Mouse (Mus musculus) hindlimb bud, embryonic 11.5 days (tissue): ENCODE measurements around the gene Gm18336.
"Not testable (repeated sequence)": the region's sequence is repeated elsewhere in the genome, so short reads cannot be mapped to it uniquely, and the experiment has no call there.

Experiments used
- DNase-seq: peaks from one replicate; pipeline ENCODE4 v3.0.0-alpha.2; 2012; ENCODE audit warnings: low read depth, low spot score; ENCODE audit errors: extremely low spot score

Gene Gm18336

DNA sequence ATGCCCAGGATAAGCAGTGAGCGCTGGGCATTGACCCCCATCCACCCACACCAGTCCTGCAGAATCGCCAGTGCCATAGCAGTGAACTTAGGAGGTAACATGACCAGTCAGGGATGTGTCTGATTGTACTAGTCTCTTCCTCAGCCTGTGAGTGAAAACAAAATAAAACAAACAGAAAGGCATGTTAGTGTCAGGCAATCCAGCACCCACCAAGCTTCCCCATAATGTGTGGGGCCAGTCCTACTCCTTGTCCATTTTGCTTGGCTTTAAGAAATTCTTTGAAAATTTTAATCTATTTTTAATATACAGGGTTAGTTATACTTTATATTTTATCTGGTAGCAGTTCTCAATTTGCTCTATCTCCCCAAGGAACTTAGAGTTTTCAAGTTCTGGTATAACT lies at the start of gene Gm18336:
TSS of gene Gm18336 (minus strand) at position 101 of the 400 bp plus-strand sequence.
- DNase-seq = not testable (repeated sequence)

DNA sequence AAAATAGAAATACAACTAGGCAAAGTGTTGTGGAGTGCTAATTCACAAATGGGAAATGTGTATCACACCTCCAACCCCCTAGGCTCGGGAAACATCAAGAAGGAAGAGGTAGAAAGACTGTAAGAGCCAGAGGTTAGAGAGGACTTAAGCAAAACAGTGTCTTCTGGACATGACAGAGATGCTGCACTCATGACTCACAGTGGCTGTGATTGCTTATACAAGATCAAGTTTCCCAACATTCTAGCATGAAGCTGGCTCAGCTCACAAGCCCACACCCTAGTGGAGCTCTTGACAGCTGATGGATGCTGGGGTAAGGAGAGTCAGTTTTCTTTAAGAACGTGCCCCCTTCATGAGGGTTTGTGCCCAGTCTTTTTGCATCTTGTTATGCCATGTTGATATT lies 42.9 kb upstream of the Gm18336 start:
- DNase-seq = no peak

DNA sequence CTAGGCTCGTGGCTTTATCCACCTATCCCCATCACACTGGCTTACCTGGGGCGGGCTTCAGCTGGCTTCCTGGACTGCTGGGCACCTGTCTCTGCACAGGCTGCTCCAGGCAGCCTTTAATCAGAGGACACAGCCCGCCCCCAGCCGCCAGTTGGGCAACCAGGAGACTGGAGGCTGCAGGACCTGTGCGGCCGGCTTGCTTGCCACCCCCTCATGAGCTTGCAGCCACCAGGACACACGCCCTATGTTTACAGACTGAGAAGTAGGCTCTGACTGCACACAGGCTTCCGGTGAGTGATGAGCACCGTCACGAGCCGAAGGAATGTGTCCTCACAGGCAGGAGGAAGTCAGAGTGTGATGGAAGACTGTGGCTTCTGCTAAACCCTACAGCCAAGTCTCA lies 36.7 kb upstream of the Gm18336 start, which contains the start of gene Trex2:
TSS of gene Trex2 (minus strand) at position 93 of the 400 bp plus-strand sequence.
- DNase-seq = no peak

DNA sequence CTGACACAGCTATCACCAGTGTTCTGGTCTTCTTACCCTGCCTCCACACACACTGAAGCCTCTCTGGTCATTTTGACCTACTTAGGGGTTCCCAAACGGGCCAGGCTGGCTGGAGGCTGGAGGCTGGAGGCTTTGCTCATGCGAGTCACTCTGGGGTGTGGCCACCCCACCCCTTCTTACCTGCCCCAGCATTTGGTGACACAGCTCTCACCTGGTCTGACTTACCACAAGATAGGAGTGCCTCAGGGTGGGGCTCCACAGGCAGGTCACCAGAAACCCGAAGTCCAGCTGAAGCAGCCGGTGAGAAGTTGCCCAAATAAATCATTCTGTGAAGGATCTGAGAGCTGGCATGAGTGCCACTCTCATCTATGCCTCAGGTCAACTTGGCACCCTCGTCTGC lies 34.3 kb upstream of the Gm18336 start:
- DNase-seq = no peak

DNA sequence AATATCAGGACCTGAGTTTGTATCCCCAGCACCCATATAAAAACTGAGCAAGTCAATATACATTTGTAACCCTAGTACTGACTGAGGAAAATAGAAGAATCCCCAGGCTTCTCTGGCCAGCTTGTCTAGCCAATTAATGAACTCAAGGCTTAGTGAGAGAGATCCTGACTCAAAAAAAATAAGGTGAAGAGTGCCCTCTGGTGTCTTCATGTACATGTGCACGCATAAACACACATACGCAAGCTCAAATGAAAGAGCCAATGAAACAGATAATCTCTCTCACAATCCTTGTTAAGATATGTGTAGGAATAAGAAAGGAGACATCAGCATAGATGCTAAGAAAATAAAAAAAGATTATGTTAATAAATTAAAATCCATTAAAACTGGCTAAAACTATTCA lies 31.5 kb upstream of the Gm18336 start:
- no peak for DNase-seq

DNA sequence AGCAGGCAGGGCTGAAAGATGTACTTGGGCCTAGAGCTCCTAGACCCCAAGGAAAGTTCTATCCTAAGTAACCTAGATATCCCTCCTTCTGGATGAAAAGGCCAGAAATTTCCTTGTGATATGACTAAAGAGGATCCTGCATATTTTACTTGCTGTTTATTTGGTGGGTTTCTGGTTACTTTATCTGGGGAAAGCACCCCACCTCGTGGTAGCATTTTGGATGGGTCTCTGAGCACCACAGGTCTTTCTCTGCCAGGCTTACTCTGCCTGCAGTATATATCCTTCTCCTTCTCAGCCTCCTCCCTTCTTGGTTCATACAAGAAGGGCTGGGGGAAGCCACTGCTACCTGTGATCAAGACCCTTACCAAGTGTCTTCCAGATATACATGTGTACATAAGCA lies 14.2 kb upstream of the Gm18336 start:
- DNase-seq = no peak

DNA sequence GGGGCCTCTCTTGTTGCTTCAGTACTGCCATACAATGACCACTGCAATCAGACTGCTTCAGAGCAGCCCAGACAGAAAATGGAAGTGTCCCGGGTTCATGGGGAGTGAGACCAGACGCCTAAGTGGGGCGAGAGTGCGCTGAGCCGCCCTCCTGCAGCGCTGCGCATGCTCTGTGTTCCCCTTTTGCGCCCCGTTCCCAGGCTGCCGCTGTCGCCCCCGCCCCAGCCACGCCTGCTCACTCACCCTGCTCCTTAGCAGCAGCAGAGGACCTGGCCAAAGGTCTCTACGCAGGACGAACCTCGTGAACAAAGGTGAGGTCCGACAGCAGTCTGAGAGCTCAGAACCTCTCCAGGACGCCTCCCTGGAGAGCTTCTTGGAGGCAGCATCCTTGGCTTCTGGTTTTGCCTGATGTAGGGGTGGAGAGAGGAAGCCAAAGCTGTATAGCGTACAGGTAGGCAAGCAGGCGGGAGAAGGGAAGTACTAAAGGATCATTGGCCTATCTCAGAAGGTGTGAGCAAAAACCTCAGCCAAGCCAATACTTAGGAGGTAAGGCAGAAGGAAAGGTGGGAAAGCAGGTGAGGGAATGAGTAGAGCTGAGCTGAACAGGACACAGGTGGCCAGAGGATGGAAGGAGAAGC lies 12.5 kb upstream of the Gm18336 start, which contains the start of gene Zfp92:
TSS of gene Zfp92 (plus strand) at position 217 of the 638 bp plus-strand sequence.
- DNase-seq = no peak

DNA sequence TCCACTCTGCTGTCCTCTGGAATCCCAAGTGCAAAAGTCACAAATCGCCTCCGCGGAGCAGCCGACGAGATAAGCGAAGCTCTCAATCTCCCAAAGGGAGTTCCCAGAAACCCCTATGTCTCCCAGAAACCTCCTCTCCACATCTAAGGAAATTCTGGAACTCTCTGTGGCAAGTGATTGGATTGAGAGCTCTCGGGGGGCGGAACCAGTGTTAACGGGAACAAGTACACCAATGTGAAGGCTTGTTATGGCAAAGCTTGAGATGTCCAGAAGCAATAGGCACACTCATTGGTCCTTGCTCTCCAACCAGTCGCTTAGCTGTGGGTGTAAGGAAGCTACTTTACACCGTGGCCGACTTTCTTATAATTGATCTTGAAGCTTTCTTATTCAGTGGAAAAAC lies 3.1 kb upstream of the Gm18336 start:
- DNase-seq = no peak

DNA sequence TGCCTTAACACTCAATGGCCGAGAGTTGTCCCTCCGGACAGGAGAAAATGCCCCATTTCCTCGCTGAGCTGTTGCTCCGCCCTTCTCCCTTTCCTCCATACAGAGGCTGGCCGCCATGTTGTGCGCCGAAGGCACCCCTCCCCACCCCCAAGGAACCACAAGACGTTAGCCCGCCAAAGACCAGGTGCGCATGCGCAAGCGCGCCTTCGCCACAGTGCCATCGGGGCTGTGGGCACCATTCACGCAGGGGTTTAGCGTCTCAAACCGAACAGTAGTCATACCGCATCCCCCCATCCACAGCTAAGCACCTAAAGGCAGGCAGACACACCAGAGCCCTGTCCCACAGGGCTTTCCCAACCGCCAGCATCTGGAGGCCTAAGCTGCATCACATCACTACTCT lies 2.4 kb upstream of the Gm18336 start:
- DNase-seq = no peak

DNA sequence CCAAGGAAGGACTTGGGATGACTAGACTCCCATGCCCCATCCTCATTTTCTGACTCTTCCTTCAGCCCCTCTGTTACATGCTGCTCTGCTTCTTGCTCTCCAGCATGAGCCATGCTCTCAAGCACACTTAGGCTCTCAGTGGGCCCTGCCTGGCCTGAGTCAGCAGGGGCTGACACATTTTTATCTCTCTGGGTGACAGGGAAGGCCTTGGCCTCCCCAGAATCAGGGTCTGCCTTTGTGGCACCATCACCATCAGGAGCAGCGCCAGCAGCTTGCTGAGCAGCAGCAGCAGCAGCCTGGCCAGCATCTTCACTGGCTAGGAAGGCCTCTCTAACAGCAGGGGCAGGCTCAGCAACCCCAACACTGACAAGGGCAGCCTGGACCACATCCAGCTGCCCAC lies 2.1 kb downstream of the Gm18336 start:
- DNase-seq = no peak

DNA sequence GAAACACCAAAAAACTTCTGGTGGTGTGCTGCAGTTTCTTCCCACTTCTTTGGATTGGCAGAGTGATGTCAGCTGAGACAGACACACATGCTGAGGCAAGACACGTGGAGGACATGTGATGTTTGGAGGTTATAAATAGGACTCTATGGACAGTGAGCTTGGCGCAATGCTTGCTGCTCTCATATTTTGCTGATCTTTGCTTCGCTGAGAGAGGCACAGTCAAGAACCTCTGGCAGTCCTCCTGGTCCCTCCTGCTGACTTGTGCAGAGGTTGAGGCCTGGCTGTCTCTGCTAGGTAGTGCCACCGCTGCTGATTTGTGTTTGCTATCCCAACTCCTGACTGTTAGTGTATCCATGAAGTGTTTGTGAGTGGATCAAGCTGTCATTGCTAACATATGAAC lies 7.1 kb downstream of the Gm18336 start:
- DNase-seq = no peak

DNA sequence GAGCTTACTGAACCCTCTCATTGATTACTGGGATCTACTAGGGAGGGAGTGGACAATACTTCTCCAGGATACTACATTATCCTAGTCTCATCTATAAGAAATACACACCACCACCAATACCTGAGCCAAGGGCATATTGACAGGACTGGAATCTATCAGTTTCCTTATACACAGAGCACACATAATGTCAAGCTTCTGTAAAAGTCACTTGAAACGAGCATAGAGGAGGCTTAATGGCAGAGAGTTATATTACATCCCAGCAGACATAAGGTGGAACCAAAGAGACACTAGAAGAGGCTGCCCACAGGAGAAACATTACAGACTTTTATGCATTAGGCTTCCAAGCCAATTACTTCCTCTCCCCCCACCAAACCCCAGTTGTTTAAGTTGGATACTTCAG lies 13.6 kb downstream of the Gm18336 start:
- DNase-seq = no peak

DNA sequence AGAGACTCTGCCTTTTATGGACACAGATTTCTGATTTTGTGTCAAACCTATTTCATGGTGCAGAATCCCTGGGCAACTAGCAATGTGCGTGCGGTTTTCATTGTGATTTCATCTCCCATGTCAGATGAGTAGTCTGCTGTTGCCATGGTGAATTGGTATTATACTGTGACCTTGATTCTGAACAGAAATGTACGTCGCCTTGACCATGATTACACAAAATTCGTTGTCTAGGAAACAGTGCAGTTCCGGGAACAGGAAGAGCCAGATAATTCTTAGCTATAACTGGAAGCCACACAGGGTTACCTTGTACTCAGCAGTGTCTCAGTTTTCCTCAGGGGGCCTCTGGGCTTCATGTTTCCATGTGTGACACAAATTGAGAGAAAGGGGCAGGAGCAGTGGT lies 14.1 kb downstream of the Gm18336 start:
- no peak for DNase-seq

DNA sequence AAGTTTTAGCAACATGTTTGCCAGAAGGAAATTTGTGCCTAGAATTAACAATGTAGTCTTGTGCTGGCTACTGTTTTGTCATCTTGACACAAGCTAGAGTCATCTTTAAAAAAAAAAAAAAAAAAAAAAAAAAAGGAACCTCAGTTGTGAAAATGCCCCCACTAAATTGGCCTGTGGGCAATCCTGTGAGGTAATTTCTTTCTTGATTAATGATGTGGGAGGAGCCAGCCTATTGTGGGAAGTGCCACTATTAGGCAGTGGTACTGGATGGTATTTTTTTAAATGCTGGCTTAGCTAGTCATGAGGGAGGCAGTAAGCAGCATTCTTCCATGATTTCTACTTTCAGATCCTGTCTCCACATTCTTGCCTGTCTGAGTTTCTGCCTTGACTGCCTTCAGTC lies 35.2 kb downstream of the Gm18336 start:
- no peak for DNase-seq

DNA sequence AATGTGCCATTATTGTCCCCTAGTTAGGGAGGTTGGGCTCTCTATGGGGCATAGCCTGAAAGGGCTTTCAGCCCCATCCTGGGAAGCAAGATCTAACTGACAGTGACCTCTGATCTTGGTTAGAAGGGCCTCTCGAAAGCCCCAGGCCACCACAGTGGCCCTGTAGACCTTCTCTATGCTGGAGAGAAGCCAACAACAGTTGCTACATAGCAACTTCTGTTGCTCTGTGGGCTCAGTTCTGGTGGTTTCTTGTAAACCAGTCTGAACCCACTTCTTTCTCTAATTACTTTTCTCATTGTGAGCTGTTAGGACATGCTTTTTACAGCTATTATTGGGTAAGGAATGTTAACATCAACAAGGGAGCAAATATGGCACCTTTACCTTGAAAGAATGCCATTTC lies 41.8 kb downstream of the Gm18336 start:
- DNase-seq = no peak

DNA sequence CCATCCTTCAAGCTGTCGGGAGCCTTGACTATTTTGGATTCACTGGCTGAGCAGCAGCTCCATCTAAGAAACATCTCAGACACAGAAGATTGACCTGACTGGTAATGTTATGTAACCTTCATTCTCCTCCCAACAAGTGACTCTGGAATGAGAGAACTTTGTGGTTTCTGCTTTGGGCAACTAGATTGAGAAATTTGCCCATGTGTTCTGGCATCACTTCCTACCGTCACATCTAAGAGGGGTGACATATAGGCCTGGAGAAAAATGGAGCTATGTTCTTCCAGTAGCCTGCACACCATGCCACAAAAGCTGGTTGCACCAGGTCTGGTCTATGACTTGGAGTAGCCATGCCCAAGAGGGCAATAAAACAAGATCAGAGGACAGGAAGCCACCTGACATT lies 42.4 kb downstream of the Gm18336 start:
- DNase-seq = no peak
